Mouse (Mus musculus): ENCODE data around the gene Gpc3. TPM values are rescaled to one million over a fixed set of nuclear protein-coding genes. Genes with fewer than 3 reads are reported as not detected.

Gpc3 gene
- polyA plus RNA-seq, 1 experiment from 2014 or later: 654 TPM

- Histone ChIP-seq H3K4me1 (0 out of 2 replicates have a peak, but pooled peaks cover 6% of the 10 kb centered on the region), H3K9me3 (no peaks in the 10 kb centered on the region), H3K27me3 (ENCODE audit: insufficient read depth, poor library complexity, severe bottlenecking) (no peaks in the 10 kb centered on the region), H3K27ac (no peak overlapping the region), H3K4me3 (no peak overlapping the region), H3K36me3 (no peaks in the 10 kb centered on the region)
- DNase-seq (ENCODE audit: low spot score): no peak
- WGBS: 39% methylated on average over 3 of the region's 3 CpGs
These were observed 167.2 kb downstream of the Gpc3 start for GRCm38 (mm10) chrX:52446530-52446929.

- H3K36me3 ChIP-seq: no peaks in the 10 kb centered on the region
- H3K27ac ChIP-seq: no peak overlapping the region
- 63% methylated on average over 2 of the region's 2 CpGs for WGBS
- no peak overlapping the region for H3K4me3 ChIP-seq
- H3K9me3 ChIP-seq: no peaks in the 10 kb centered on the region
- 0 out of 2 replicates have a peak, but pooled peaks cover 6% of the 10 kb centered on the region for H3K4me1 ChIP-seq
- H3K27me3 ChIP-seq (ENCODE audit: insufficient read depth, poor library complexity, severe bottlenecking): no peaks in the 10 kb centered on the region
- DNase-seq (ENCODE audit: low spot score): no peak
These were observed 168.8 kb downstream of the Gpc3 start for GRCm38 (mm10) chrX:52444977-52445376.

- H3K4me1 ChIP-seq: no peaks in the 10 kb centered on the region
- H3K4me3 ChIP-seq: no peak overlapping the region
- no peak for DNase-seq (ENCODE audit: low spot score)
- H3K27me3 ChIP-seq (ENCODE audit: insufficient read depth, poor library complexity, severe bottlenecking): no peaks in the 10 kb centered on the region
- no peak overlapping the region for H3K27ac ChIP-seq
- H3K36me3 ChIP-seq: no peaks in the 10 kb centered on the region
- 58% methylated on average over 3 of the region's 3 CpGs for WGBS
- H3K9me3 ChIP-seq: no peaks in the 10 kb centered on the region
These were observed 172.0 kb downstream of the Gpc3 start for GRCm38 (mm10) chrX:52441798-52442197.

- no peak overlapping the region for H3K4me3 ChIP-seq
- no peak for DNase-seq (ENCODE audit: low spot score)
- no peaks in the 10 kb centered on the region for H3K4me1 ChIP-seq
- 73% methylated on average over 5 of the region's 5 CpGs for WGBS
- no peaks in the 10 kb centered on the region for H3K27me3 ChIP-seq (ENCODE audit: insufficient read depth, poor library complexity, severe bottlenecking)
- no peak overlapping the region for H3K27ac ChIP-seq
- no peaks in the 10 kb centered on the region for H3K36me3 ChIP-seq
- H3K9me3 ChIP-seq: no peaks in the 10 kb centered on the region
These were observed 174.3 kb downstream of the Gpc3 start for GRCm38 (mm10) chrX:52439421-52439820.

- no peak overlapping the region for H3K27ac ChIP-seq
- no peak overlapping the region for H3K4me3 ChIP-seq
- peaks cover 10% of the 10 kb centered on the region for H3K36me3 ChIP-seq
- DNase-seq (ENCODE audit: low spot score): no peak
- H3K27me3 ChIP-seq (ENCODE audit: insufficient read depth, poor library complexity, severe bottlenecking): no peaks in the 10 kb centered on the region
- H3K4me1 ChIP-seq: no peaks in the 10 kb centered on the region
- no peaks in the 10 kb centered on the region for H3K9me3 ChIP-seq
- 79% methylated on average over 5 of the region's 5 CpGs for WGBS
These were observed 188.1 kb downstream of the Gpc3 start for GRCm38 (mm10) chrX:52425605-52426004.

- no peak overlapping the region for H3K27ac ChIP-seq
- WGBS: 65% methylated on average over 3 of the region's 3 CpGs
- no peaks in the 10 kb centered on the region for H3K4me1 ChIP-seq
- no peaks in the 10 kb centered on the region for H3K9me3 ChIP-seq
- H3K27me3 ChIP-seq (ENCODE audit: insufficient read depth, poor library complexity, severe bottlenecking): no peaks in the 10 kb centered on the region
- no peaks in the 10 kb centered on the region for H3K36me3 ChIP-seq
- H3K4me3 ChIP-seq: no peak overlapping the region
- DNase-seq (ENCODE audit: low spot score): no peak
These were observed 193.9 kb downstream of the Gpc3 start for GRCm38 (mm10) chrX:52419850-52420249.

GRCm38 (mm10) chrX:52412936-52413335 lies 200.8 kb downstream of the Gpc3 start:
- H3K9me3 ChIP-seq: no peaks in the 10 kb centered on the region
- no peak for DNase-seq (ENCODE audit: low spot score)
- H3K27me3 ChIP-seq (ENCODE audit: insufficient read depth, poor library complexity, severe bottlenecking): no peaks in the 10 kb centered on the region
- H3K4me3 ChIP-seq: no peak overlapping the region
- H3K4me1 ChIP-seq: no peaks in the 10 kb centered on the region
- WGBS: 80% methylated on average over 3 of the region's 3 CpGs
- H3K36me3 ChIP-seq: no peaks in the 10 kb centered on the region
- H3K27ac ChIP-seq: no peak overlapping the region

- WGBS: 86% methylated on average over 2 of the region's 2 CpGs
- H3K27me3 ChIP-seq (ENCODE audit: insufficient read depth, poor library complexity, severe bottlenecking): no peaks in the 10 kb centered on the region
- H3K36me3 ChIP-seq: no peaks in the 10 kb centered on the region
- H3K4me3 ChIP-seq: no peak overlapping the region
- H3K4me1 ChIP-seq: no peaks in the 10 kb centered on the region
- DNase-seq (ENCODE audit: low spot score): no peak
- H3K27ac ChIP-seq: no peak overlapping the region
- H3K9me3 ChIP-seq: no peaks in the 10 kb centered on the region
These were observed 212.6 kb downstream of the Gpc3 start for GRCm38 (mm10) chrX:52401188-52401587.

- no peak for DNase-seq (ENCODE audit: low spot score)
- Histone ChIP-seq H3K36me3 (no peaks in the 10 kb centered on the region), H3K4me3 (no peak overlapping the region), H3K9me3 (no peaks in the 10 kb centered on the region), H3K27ac (no peak overlapping the region), H3K27me3 (ENCODE audit: insufficient read depth, poor library complexity, severe bottlenecking) (no peaks in the 10 kb centered on the region), H3K4me1 (no peaks in the 10 kb centered on the region)
- 61% methylated on average over 3 of the region's 3 CpGs for WGBS
These were observed 238.6 kb downstream of the Gpc3 start for GRCm38 (mm10) chrX:52375129-52375528.

- H3K9me3 ChIP-seq: no peaks in the 10 kb centered on the region
- no peaks in the 10 kb centered on the region for H3K36me3 ChIP-seq
- DNase-seq (ENCODE audit: low spot score): no peak
- no peak overlapping the region for H3K4me3 ChIP-seq
- H3K27me3 ChIP-seq (ENCODE audit: insufficient read depth, poor library complexity, severe bottlenecking): no peaks in the 10 kb centered on the region
- no peaks in the 10 kb centered on the region for H3K4me1 ChIP-seq
- no peak overlapping the region for H3K27ac ChIP-seq
- WGBS: 80% methylated on average over 14 of the region's 14 CpGs
These were observed 239.5 kb downstream of the Gpc3 start for GRCm38 (mm10) chrX:52374209-52374608.

GRCm38 (mm10) chrX:52372436-52372835 lies 241.3 kb downstream of the Gpc3 start:
- DNase-seq (ENCODE audit: low spot score): no peak
- WGBS: 73% methylated on average over 5 of the region's 5 CpGs
- H3K4me1 ChIP-seq: no peaks in the 10 kb centered on the region
- H3K27ac ChIP-seq: no peak overlapping the region
- no peaks in the 10 kb centered on the region for H3K9me3 ChIP-seq
- H3K27me3 ChIP-seq (ENCODE audit: insufficient read depth, poor library complexity, severe bottlenecking): no peaks in the 10 kb centered on the region
- H3K4me3 ChIP-seq: no peak overlapping the region
- no peaks in the 10 kb centered on the region for H3K36me3 ChIP-seq

- H3K36me3 ChIP-seq: no peaks in the 10 kb centered on the region
- H3K27ac ChIP-seq: no peak overlapping the region
- no peaks in the 10 kb centered on the region for H3K4me1 ChIP-seq
- whole genome bisulfite sequencing: 63% methylated on average over 8 of the region's 8 CpGs
- H3K4me3 ChIP-seq: no peak overlapping the region
- H3K27me3 ChIP-seq (ENCODE audit: insufficient read depth, poor library complexity, severe bottlenecking): no peaks in the 10 kb centered on the region
- no peak for DNase-seq (ENCODE audit: low spot score)
- H3K9me3 ChIP-seq: no peaks in the 10 kb centered on the region
These were observed 243.6 kb downstream of the Gpc3 start for GRCm38 (mm10) chrX:52369938-52370758.

- DNase-seq (ENCODE audit: low spot score): no peak
- Histone ChIP-seq H3K9me3 (no peaks in the 10 kb centered on the region), H3K36me3 (no peaks in the 10 kb centered on the region), H3K4me1 (no peaks in the 10 kb centered on the region), H3K27ac (no peak overlapping the region), H3K4me3 (no peak overlapping the region), H3K27me3 (ENCODE audit: insufficient read depth, poor library complexity, severe bottlenecking) (no peaks in the 10 kb centered on the region)
- 81% methylated on average over 6 of the region's 6 CpGs for WGBS
These were observed 244.3 kb downstream of the Gpc3 start for GRCm38 (mm10) chrX:52369304-52369937.

Measured in heart, embryonic 10.5 days (tissue).